Mouse (Mus musculus): ENCODE measurements at regions not wholly inside any gene's neighbourhood (a gene's known extent, or its start where the extent isn't known, plus 50 kb on each side); places are given as distances from the start of the nearest gene placed in this dataset.

DNA sequence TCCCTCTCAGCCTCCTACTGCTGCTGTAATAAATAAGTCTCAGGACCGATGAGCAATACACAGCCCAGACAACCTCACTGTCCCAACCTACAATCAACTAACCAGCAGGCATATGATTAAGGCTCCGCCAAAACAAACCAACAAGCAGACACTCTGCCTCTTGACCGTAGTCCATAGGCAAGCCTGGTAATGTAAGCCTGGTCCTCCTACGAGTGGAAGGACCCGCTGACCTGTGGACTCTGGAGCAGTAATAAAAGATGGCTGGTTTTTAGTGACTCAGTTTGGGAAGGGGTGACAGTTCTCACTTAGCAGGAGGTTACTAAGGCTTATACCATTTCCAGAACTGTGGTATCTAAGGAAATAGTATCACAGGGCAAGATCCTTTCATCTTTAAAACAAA is 53.4 kb downstream of the Gm47996 start:
- no peak for DNase-seq (ENCODE audit: low read depth in 1 of 2, low spot score in 2 of 2)

DNA sequence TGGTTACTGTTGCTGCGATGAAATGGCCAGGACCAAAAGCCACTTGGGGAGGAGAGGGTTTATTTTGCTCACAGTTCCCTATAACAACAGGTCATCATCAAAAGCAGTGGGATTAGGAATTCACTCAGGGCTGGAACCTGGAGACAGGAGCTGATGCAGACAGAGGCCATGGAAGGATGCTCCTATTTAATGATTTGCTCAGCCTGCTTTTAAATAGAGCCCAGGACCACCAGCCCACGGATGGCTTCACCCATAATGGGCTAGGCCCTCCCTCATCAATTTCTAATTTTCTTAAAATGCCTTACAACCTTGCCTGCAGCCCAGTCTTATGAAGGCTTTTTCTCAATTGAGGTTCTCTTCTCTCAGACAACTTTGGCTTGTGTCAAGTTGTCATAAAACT is 53.9 kb downstream of the Gm47996 start:
- DNase-seq (ENCODE audit: low read depth in 1 of 2, low spot score in 2 of 2): no peak

GRCm38 (mm10) chr1:151264789-151265188 is 54.9 kb downstream of the Gm47996 start:
- DNase-seq (ENCODE audit: low read depth in 1 of 2, low spot score in 2 of 2): peak in 1 of 2 experiments; percentile 26

DNA sequence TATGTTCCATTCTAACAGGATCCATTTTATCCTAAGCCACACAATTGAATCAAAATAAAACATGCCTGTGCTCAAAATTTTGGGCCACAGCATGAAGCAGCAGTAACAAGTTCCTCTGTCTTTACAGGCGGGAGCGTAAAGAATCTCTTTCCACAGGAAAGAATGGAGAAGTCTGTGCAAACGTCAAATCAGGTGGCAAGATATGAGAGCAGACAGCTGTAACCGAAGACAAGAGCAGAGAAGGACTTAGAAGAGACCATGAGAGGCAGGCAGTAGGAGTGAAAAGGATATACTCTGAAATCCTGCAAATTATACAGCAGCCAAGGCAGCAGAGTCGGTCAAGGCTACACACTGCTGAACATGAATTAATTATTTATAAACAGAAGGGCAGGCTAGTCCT is 55.7 kb downstream of the Gm47996 start:
- no peak for DNase-seq (ENCODE audit: low read depth in 1 of 2, low spot score in 2 of 2)

DNA sequence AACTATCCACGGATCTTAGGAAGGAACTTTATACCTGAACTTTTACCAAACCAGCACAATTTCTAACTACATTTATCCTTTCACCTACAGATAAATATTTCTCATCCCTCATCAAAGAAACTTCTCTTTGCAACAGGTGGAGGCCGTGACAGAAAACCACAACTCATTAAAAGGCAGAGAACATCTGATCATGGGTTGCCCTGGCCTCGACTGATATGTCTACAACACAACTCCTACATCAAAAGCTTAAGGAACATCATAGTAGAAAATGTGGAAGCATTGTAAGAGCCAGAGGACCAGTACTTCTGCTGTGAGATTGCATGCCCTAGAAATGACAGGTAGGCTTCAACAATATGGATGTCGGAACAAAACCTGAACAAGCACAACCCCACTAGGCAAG is 56.8 kb downstream of the Gm47996 start:
- DNase-seq (ENCODE audit: low read depth in 1 of 2, low spot score in 2 of 2): no peak

DNA sequence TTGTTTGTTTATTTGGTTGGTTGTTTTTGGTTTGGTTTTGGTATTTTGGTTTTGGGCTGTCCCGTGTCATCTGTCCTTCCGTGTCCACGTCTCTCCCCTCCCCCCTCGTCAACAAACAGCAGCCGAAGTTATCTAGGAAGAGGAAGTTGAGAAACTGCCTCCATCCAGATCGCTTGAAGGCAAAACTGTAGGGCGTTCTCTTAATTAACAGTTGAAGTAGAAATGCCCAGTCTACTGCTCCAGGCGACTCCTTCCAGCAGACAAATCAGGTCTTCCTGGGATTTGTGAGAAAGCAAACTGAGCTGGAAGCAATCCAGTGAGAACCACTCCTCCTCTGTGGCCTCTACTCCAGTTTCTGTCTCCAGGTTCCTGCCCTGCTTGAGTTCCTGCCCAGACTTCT is 60.8 kb downstream of the Gm47996 start:
- DNase-seq (ENCODE audit: low read depth in 1 of 2, low spot score in 2 of 2): peak; percentile 21 to 26

DNA sequence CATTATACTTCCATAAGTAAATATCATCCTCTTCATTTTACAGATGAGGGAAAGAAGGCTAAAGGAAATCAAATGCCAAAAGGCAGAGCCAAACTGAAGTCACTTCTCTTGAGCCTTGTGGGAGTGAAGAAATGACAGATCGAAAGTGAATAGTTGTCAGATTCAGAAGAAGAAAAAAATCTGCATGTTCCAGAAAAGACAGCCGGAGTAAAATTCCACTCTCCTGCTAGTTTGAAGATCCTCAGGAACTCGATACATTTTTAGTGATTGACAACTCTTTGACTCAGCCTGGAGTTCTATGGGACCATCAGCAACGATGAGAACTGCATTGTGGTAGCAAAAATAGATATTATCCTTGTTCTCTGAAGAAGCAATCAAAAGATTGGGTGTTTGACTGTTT is 64.4 kb downstream of the Gm47996 start:
- no peak for DNase-seq (ENCODE audit: low read depth in 1 of 2, low spot score in 2 of 2)

GRCm38 (mm10) chr1:151275581-151275980 is 65.7 kb downstream of the Gm47996 start:
- DNase-seq (ENCODE audit: low read depth in 1 of 2, low spot score in 2 of 2): no peak

- DNase-seq (ENCODE audit: low read depth in 1 of 2, low spot score in 2 of 2): no peak
Measured at GRCm38 (mm10) chr1:151279955-151280354, 64.3 kb upstream of the Ivns1abp start.

DNA sequence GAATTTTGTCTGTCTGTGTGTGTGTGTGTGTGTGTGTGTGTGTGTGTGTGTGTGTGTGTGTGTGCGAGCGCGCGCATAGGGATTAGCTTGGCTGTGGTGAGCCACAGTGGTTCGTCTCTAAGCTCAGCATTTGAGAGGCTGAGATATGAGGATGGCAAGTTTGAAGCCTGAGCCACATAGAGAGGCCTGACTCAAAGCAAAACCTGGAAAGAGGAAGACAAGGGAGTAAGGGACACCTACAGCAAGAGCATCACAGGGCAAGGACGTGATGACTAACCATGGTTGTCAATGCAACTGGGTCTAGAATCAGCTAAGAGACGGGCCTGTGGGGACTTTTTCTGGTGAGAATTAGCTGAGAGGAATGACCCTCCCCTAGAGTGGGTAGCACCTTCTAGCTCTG is 59.2 kb upstream of the Ivns1abp start:
- peak in 1 of 2 experiments; percentile 4 for DNase-seq (ENCODE audit: low read depth in 1 of 2, low spot score in 2 of 2)

- peak; percentile 52 to 56 for DNase-seq (ENCODE audit: low read depth in 1 of 2, low spot score in 2 of 2)
Measured at GRCm38 (mm10) chr1:151287451-151287850, 56.8 kb upstream of the Ivns1abp start.

- DNase-seq (ENCODE audit: low read depth in 1 of 2, low spot score in 2 of 2): no peak
Measured at GRCm38 (mm10) chr1:151289061-151289460, 55.2 kb upstream of the Ivns1abp start.

- no peak for DNase-seq (ENCODE audit: low read depth in 1 of 2, low spot score in 2 of 2)
Measured at GRCm38 (mm10) chr1:151289493-151290258, 54.6 kb upstream of the Ivns1abp start.

DNA sequence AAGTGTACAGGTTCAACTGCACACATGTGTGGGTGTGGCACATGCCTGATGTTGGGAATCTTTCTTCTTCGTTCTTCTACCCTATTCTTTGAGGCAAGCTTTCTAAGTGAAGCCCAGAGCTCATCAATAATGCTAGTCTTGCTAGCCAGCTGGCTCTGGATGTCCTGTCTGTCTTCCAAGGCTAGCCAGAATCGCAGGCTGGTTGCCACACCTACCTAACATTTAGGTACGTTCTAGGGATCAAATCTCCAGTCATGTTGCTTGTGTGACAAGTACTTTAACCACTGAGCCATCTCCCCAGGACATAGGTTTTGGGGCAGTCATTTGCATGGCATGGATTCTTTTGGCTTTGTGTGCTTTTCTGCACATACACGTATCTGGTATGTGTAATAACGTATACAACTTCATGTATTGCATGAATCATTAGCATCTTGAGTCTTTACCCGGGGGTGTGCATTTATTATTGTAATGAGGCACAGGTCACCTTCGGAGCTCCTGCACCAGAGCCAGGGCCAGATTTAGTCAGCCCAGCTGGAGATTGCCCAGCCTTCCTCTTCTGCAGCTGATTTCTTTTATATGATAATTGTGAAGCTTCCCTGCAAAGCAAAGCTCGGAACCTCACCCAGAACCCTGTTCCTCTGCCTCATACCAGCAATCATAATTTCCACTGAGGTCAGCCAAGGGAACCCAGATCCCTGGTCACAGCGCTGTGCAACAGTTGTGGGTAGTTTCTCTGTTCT is 50.8 kb upstream of the Ivns1abp start:
- DNase-seq (ENCODE audit: low read depth in 1 of 2, low spot score in 2 of 2): no peak

Measured in monocyte, adult 2 months (primary cell).